Mouse (Mus musculus): ENCODE measurements around the gene Ccdc77. TPM values are rescaled to one million over a fixed set of nuclear protein-coding genes. Genes with fewer than 3 reads are reported as not detected.
A peak's percentile ranks its signal among the peaks of the same experiment; 100 is the strongest.
"Not testable (repeated sequence)": the region's sequence is repeated elsewhere in the genome, so short reads cannot be mapped to it uniquely, and the experiment has no call there.

The Ccdc77 gene
- polyA plus RNA-seq, 1 experiment from 2014 or later = 18.2 TPM

DNA sequence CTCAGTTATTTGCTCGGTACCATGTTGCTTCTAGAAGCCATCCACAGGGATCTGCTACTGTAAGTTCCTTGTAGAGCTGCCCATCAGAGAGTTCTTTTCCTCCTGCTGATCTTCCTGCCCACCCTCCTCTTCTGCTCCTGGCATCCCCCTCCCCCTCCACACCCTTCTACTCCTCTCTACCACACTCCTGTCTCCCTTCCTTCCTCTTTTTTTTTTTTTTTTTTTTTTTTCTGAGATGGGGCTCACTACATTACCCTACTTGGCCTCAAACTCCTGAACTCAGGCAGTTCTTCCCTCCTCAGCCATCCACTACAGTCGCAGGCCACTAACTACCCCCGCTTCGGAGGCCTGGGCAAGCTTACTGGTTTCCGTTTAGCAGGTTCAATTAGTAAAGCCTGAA lies 51.7 kb downstream of the Ccdc77 start:
- DNase-seq (ENCODE audit: low spot score) = no peak

DNA sequence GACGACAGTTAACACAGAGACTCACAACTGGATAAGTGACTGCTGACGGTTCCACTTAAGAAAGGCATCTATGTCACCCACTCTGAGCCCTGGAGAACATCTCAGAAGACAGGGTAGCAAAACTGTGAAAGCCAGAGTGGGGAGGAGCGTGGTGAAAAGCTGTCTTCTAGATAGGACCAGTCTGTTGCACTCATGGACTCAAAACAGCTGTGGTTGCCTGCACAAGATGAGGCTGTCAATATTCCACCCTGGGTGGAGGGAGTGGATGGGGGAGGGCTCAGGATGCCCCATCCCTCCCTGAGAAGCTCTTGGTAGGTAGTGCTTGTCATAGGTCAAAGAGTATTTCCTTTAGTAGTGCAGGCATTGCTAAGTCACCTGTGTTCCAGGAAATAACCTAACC lies 54.4 kb downstream of the Ccdc77 start:
- no peak for DNase-seq (ENCODE audit: low spot score)

DNA sequence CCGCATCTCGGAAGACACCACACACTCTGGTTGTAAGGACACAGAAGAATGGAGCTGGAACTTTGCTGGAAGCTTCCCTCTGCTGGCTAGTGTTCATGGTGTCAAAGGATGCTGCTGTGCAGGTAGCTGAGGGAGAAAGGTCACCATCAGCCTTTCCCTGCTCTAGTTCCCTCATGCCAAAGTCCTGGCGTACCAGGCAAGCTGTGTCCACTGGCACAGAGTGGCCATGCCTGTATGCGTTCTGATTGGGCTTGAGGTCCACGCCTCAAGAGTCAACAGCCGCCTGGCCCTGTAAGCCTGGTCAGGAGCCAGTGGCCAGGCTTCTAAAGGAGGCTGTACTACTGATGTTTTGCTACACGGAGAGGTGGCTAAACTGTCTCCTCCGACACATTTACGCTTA lies 54.8 kb downstream of the Ccdc77 start:
- no peak for DNase-seq (ENCODE audit: low spot score)

DNA sequence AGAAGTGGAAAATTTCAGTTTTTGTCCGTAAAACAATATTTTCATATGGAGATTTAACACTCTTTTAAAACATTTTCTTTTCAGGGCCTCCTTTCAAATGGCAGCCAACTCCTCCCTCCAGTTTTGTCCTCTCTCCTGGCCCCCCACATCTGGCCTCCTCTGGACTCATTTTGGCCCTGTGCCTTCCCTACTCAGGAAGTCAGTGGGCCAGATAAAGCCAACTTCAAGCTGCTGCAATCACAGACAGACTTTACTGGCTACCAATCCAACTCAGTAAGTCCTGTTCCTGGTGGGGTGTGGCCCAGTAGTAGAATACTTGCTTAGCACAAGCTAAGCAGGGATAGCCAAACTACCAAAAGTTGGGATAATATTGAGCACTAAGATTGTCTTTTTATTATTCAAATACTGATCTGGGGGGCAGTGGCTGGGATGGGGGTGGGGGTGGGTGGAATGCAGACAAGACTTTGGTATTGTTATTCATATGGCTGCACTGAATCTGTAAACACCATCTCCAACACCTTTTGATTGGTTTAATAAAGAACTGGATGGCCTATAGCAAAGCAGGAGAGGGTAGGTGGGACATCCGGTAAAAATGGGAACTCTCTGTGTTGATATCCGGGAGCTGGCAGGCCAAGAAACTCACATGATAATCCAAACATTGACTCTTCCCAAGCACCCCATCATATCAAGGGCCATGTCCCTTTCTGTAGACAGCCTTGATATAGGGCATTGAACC lies 57.1 kb downstream of the Ccdc77 start:
- DNase-seq (ENCODE audit: low spot score) = no peak

DNA sequence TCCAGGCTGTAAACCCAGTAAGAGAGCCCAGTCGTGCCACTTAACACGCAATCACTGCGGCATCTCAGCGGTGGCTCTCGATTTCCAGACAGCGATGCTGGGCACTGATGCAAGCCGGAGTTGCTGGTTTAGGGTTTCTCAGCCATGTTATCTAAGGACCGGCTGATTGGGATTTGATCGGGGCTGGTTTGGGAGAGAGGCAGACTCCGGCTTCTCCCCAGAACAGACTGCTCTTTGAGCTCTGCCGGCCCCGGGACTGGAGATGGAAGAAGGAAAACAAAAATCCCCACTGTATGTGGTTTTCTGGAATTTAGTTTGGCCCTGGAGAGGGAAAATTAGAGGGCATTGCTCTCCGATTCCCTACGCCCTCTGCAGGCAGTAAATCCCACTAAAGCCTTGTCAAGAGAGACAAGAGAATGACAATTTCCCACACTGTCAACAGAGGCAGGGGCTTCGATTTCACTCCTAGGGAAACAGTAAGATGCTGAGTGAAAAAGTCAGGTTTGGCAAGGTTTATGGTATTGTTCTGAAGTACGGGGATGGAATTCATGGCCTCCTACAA lies 61.3 kb downstream of the Ccdc77 start:
- DNase-seq (ENCODE audit: low spot score) = no peak

DNA sequence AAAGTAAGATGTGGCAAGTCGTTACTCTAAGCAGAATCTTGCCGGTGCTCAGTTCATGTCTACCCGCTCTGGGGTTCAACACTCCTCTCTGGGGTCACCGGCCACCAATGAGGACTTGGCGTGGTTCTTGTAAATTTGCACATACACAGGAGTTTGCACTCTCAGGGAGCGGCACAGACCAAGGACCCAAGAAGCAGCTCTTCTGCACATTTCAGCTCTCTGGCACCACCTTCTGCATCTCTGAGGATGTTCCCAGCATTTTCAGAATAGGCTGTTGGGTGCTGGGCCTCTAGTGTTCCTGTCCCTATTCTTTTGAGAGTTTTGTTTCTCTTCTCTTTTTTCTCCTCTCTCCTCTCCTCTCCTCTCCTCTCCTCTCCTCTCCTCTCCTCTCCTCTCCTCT lies 63.0 kb downstream of the Ccdc77 start:
- DNase-seq (ENCODE audit: low spot score) = peak; percentile 46

DNA sequence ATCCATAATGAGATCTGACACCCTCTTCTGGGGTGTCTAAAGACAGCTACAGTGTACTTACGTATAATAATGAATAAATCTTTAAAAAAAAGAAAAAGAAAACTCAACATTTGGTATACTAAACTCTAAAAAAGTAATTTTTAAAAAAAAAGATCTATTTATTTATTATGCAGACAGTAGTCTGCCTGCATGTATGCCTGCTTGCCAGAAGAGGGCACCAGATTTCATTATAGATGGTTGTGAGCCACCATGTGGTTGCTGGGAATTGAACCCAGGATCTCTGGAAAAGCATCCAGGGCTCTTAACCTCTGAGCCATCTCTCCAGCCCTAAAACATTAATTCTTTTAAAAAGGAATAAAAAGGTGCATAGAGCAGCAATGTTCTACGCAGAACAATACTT lies 67.6 kb downstream of the Ccdc77 start:
- not testable (repeated sequence) for DNase-seq (ENCODE audit: low spot score)

DNA sequence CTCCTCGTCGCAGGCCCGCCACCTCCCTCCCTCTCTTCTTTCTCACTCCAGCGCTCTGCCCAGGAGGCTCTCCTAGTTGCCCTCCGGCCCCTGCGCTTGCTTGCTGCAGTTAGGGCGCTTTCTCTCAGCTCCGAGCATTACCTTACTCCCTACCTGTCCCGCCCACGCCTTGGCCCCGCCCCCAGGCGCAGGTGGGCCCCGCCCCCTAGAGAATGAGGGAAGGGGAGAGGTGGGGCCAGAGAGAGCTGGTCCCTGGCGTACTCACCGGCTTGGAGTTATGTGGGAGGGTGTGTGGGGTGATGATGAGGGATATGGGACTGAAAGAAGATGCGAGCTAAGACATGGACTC lies 69.4 kb downstream of the Ccdc77 start:
- peak; percentile 8 for DNase-seq (ENCODE audit: low spot score)

DNA sequence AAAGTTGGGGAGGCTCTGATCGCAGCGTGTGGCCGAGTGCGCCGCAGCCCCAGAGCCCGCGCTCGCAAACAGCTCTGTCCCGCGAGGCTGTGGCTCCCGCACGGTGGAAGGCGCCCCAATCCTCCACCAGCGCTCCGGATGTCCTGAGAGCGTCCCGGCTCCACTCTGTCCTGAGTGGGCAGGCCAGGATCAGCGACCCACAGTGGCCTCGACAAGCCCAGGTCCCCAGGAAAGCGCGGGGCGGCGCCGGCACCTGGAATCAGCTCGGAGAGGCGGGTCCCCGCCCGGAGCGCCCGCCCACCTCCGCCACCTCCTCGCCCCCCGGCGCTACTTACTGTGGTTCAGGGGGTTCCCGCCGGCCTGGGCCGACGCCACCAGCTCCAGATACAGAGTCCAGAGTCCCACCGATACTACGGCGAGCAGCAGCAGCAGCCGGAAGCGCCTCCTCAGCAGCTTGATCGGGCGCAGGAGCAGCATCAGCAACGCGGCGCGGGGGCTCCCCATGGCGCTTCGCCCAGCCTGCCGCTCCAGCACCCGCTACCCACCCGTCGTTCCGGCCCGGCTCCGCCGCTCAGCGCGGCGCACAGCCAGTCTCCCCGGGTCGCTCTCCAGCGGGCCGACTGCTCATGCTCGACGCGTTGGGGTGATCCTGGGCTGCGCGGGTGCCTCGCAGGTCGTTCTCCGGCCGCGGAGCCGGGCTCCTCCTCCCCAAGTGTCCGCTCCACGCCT lies 70.0 kb downstream of the Ccdc77 start, which contains the start of the genes D330020A13Rik and B4galnt3:
Gene D330020A13Rik (plus strand): TSS at position 309 of the 729 bp plus-strand sequence.
Gene B4galnt3 (minus strand): TSS at position 504 of the 729 bp plus-strand sequence.
- peak; percentile 46 for DNase-seq (ENCODE audit: low spot score)

DNA sequence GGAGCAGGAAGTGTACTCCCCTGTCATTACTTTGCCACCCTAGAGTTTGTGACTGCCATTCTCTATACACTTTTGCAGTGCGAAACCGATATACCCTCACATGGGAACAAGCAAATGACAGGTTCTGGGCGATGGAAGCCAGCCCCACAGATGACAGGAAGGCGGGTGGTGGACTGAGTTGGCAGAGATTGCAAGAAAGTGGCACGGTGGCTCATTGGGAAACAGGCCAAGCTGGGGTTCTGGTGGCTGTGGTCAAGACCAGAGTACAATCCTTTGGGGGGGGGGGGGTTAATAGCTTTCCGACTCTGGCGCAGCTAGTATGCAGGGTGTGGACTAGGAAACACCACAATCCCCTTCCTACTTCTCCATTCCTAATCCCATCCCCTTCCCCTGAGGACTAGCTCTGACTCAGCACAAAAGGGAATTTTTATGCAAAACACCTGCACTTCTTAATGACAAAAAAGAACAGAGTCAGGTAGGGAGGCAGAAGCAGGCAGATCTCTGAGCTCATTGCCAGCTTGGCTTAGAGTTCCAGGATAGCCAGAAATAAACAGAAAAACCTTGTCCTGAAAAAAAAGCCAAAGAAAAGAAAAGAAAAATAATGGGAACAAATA lies 72.7 kb downstream of the Ccdc77 start:
- no peak for DNase-seq (ENCODE audit: low spot score)

DNA sequence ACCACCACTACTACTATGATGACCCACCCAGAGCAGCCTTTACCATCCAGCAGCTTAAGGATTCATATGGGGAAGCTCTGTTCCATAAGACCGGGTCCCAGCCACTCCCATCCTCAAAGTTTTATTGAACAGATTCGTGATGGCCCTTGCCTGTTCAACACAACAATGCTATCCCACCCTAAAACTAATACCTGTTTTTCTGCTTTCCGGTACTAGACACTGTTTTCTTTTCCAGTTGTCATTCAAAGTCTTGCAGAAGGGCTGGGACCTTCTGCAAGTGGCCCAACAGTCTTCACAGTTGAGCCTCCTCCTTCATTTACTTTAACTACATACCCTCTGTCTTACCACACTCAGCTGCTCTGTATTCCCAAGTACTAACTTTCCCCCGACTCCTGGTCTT lies 74.7 kb downstream of the Ccdc77 start:
- no peak for DNase-seq (ENCODE audit: low spot score)

DNA sequence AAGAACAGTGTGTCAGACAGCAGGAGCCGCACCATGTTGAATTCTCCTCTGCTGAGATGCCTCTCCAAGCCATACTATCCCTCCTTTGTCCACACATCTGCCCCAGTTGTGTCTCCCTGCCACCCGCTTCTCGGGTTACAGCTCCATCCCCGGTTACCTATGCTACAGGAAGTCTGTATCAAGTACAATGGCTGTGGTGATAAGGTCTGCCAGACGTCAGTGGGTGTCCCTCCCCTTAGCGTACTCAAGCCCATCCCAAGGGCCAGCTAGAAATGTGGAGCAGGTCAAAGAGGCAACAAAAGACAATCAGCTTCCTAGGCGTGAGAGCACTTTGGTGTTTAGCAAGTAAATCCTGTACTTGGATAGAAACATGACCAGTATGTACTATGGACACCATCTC lies 75.6 kb downstream of the Ccdc77 start:
- DNase-seq (ENCODE audit: low spot score) = no peak

DNA sequence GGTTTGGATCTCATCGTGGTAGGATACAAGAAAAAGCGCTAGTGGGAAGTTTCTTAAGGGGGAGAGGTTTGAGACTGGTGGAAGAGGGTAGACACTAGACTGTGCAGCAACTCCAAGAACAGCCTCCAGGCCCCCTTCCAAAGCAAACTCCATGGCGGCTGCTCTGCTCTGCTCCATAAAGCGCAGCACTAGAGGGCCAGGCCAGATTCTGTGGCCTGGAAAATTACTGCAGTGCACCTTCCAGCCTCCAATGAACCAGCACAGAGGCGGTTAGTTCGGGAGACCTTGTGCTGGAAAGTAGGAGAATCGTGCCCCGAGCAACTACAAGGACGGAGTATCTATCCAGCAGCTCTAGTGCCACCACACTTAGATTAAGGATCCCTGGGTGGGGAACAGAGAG lies 76.9 kb downstream of the Ccdc77 start:
- DNase-seq (ENCODE audit: low spot score) = no peak

DNA sequence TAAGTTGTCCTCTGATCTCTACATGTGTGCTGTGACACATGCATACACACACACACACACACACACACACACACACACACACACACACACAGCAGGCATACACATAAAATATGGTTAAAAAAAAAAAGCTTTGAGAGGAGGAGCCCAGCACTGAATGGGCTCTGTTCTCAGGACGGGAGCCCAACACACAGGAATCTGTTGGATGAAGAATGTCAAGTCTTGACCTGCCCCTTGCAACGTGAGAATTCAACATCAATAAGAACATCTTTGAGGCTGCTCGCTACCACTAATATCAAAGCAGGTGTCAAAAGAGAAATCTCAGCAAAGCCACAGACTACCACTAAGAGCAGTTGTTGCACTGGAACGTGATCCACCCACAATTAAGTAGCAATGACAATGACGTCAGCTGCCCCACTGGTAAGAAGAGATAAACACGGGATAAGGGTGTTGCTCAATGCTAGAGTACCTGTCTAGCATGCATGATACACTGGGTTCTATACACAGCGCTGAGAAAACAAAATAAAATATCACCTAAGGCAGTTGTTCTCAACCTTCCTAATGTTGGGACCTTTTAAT lies 87.2 kb downstream of the Ccdc77 start:
- no peak for DNase-seq (ENCODE audit: low spot score)

DNA sequence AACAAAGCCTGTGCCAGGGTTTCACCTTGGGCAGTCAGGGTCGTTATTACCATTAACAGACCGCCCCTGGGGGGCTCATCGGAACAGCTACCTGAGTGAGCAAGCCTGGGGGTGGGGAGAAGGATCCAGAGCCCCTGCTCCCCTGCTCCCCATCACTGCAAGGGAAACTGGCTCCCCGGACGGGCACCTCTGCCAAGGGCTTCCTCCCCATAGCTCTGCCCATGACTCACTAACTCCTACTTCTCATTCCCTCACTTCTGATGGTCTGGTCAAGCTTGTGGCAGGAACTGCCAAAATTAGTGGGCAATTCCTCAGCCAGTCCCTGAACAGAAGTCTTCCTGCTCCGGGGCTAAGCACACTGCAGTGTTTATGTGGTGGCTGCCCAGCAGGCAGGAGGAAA lies 88.9 kb downstream of the Ccdc77 start:
- DNase-seq (ENCODE audit: low spot score) = no peak

DNA sequence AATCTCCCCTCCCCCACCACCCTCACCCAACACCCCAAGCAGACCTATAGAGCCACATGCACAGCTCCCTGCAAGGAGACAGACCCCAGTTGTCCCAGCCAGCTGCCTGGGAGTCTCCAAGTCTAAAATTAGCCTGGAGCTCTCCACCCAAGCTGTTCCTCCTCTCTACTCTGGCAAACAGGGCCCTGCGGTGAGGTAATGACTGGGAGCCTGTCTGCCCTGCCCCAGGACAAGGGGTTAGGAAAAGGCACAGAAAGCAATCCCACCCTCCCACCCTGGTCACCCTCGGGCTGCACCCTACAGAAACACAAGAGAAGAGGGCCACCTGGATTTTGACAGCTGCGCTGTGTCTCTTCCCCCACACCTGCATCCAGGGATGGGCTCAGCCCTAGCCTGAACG lies 89.3 kb downstream of the Ccdc77 start:
- DNase-seq (ENCODE audit: low spot score) = no peak

Other genes starting within 250 kb of the Ccdc77 start
- gene D330020A13Rik, start 70.0 kb downstream of the Ccdc77 start, polyA plus RNA-seq (2015; fragmentation: Nextera tagmentation; extraction: Ambion mirVana) = 0.13 TPM in 1 of 2 replicates, not detected in the other
- 0.10 and 0.13 TPM in 2 replicates for gene B4galnt3, start 69.8 kb downstream of the Ccdc77 start, polyA plus RNA-seq (2015; fragmentation: Nextera tagmentation; extraction: Ambion mirVana)
- 61.2 and 78.3 TPM in 2 replicates for gene Kdm5a, start 250 bp downstream of the Ccdc77 start, polyA plus RNA-seq (2015; fragmentation: Nextera tagmentation; extraction: Ambion mirVana)
- gene Il17ra, start 98.9 kb upstream of the Ccdc77 start, polyA plus RNA-seq (2015; fragmentation: Nextera tagmentation; extraction: Ambion mirVana) = 57.9 and 67.5 TPM in 2 replicates
- gene Tmem121b, start 129.4 kb upstream of the Ccdc77 start, polyA plus RNA-seq (2015; fragmentation: Nextera tagmentation; extraction: Ambion mirVana) = 0.31 and 0.42 TPM in 2 replicates
- 42.6 and 48.3 TPM in 2 replicates for gene Hdhd5, start 166.9 kb upstream of the Ccdc77 start, polyA plus RNA-seq (2015; fragmentation: Nextera tagmentation; extraction: Ambion mirVana)